Mouse (Mus musculus): Measurements from ENCODE around the gene Zbtb11.

GRCm38 (mm10) chr16:56012789-56013743 is 39.4 kb downstream of the Zbtb11 start:
- TF ChIP-seq EP300 (IDR thresholded peaks at IDR 0.05) (no peak), CTCF (IDR thresholded peaks at IDR 0.05) (no peak)
